In the genomic region with DNA sequence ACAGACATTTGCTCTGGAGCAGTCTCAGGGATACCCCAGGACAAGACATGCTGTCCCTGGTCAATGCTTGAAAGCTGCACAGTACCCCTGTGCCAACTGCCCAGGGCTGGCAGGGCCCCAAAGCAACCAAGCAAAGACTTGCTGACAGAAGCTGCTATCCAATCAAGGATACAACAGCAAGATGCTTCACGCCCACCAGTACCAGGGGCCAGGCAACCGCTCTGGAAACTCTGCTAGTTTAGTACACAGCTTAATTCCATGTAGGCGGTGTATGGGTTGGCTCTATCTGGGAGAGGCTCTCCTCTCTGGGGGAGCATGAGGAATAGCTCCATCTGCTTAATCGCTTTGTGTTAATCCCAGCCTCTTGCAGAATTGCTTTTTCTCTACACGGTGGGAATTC, we compare ENCODE assay signal across 10 mouse cellular contexts. TPM values are rescaled to one million over a fixed set of nuclear protein-coding genes. Genes with fewer than 3 reads are reported as not detected.
DNase-seq lines count a peak whose midpoint lies in the region; ATAC-seq and TF ChIP-seq lines count a peak whose summit lies in the region.
"Had no signal": no experiment of that assay in that cellular context is flagged by ENCODE, and none has a peak within 500 bp of the region (broad histone marks: within the 10 kb centered on the region; RNA-seq: fewer than 3 reads in every experiment).

No protein-coding gene starts in this region.

- H3K36me3 ChIP-seq in thymus, adult 2 months (ENCODE audit: control insufficient read depth, insufficient read depth, low read length): no peaks in the 10 kb centered on the region
- H3K36me3 ChIP-seq in liver, embryonic 11.5 days (ENCODE audit: control insufficient read depth, insufficient read depth, low read length): no peaks in the 10 kb centered on the region

- intact Hi-C loops in left cerebral cortex, postnatal 14 days (cut with DNase I): loop anchor here (2.0 kb wide), 1 partner anchor 25 kb away; no protein-coding TSS in a partner anchor

- no peak overlapping the region for H3K27ac ChIP-seq in thymus, adult 2 months (ENCODE audit: control insufficient read depth, insufficient read depth, low read length)
- H3K27ac ChIP-seq in liver, embryonic 11.5 days (ENCODE audit: low read depth, low read length): no peak overlapping the region

- WGBS in thymus, adult 2 months: 96% methylated on average over 5 of the region's 5 CpGs
- 82% methylated on average over 5 of the region's 5 CpGs for WGBS in liver, embryonic 11.5 days

- no peak overlapping the region for H3K9ac ChIP-seq in liver, embryonic 11.5 days (ENCODE audit: low read depth, low read length)

- no peak for ATAC-seq in liver, embryonic 11.5 days (replicated peaks; ENCODE audit: low FRiP score)

- no peak overlapping the region for H3K4me2 ChIP-seq in liver, embryonic 11.5 days

- H3K4me1 ChIP-seq in thymus, adult 2 months (replicated peaks; ENCODE audit: control insufficient read depth, insufficient read depth, low read length): no peaks in the 10 kb centered on the region
- no peaks in the 10 kb centered on the region for H3K4me1 ChIP-seq in liver, embryonic 11.5 days (replicated peaks; ENCODE audit: control insufficient read depth, insufficient read depth, low read length)

- H3K4me3 ChIP-seq in thymus, adult 2 months (ENCODE audit: control insufficient read depth, insufficient read depth, low read length): no peak overlapping the region
- no peak overlapping the region for H3K4me3 ChIP-seq in liver, embryonic 11.5 days (ENCODE audit: low read depth, low read length)

- no peaks in the 10 kb centered on the region for H3K27me3 ChIP-seq in thymus, adult 2 months (ENCODE audit: control insufficient read depth, insufficient read depth, low read length)
- H3K27me3 ChIP-seq in liver, embryonic 11.5 days (replicated peaks; ENCODE audit: control insufficient read depth, insufficient read depth, low read length): no peaks in the 10 kb centered on the region

- peak; percentile 51 for DNase-seq in adrenal gland, postnatal 14 days
- no peak for DNase-seq in adrenal gland, adult 18-20 months (ENCODE audit: low spot score in 2 of 2)
- DNase-seq in Muller cell, postnatal 12 days (ENCODE audit: inconsistent ontology term): peak; percentile 51
- DNase-seq in gonadal fat pad, adult 2 months (ENCODE audit: low read depth): peak; percentile 26
- DNase-seq in left cerebral cortex, postnatal 14 days (ENCODE audit: low spot score in 2 of 2): peak; percentile 69 to 89
- no peak for DNase-seq in thymus, adult 18-20 months
- DNase-seq in thymus, adult 2 months: no peak
- no peak for DNase-seq in liver, embryonic 11.5 days (ENCODE audit: low spot score)

- no peak for TF ChIP-seq POLR2A in thymus, adult 2 months (IDR thresholded peaks at IDR 0.05; ENCODE audit: control insufficient read depth, extremely low read depth, insufficient read depth, low read length, poor library complexity)

- TF ChIP-seq CTCF in thymus, adult 2 months (IDR thresholded peaks at IDR 0.05; ENCODE audit: borderline replicate concordance, control insufficient read depth, extremely low read depth, insufficient read depth, low read length, poor library complexity): no peak

- H3K9me3 ChIP-seq in liver, embryonic 11.5 days (ENCODE audit: control insufficient read depth, low read length): no peaks in the 10 kb centered on the region

RNA-seq across cellular contexts. Expression of gene 1700019N19Rik, which starts 35.3 kb away (rescaled TPM):
- not detected in 2 replicates for total RNA-seq in adrenal gland, postnatal 14 days (2021)
- not detected for total RNA-seq in adrenal gland, adult 18-20 months (2021)
- 0.97 and 1.6 TPM in 2 replicates for polyA plus RNA-seq in gonadal fat pad, adult 2 months (2012; rRNA removed)
- total RNA-seq in left cerebral cortex, postnatal 14 days (2021): not detected
- polyA plus RNA-seq in thymus, adult 2 months (2012; rRNA removed): 0.35 TPM in 1 of 2 replicates, not detected in the other
- 0.19 and 0.23 TPM in 2 replicates for polyA plus RNA-seq in liver, embryonic 11.5 days (2014; fragmentation: Nextera tagmentation; extraction: Ambion mirVana)
- total RNA-seq: neutrophil, adult 5-6 weeks had no signal
- polyA plus RNA-seq: limb, embryonic 14.5 days had no signal

Comparison
In these comparisons a context has a peak if more than half of its experiments do, and no peak if none do; other contexts are left out.
1. DNase-seq: peak in adrenal gland, postnatal 14 days (single experiment), Muller cell, postnatal 12 days (single experiment), gonadal fat pad, adult 2 months (single experiment) and left cerebral cortex, postnatal 14 days (2 of 2); none in adrenal gland, adult 18-20 months (0 of 2), thymus, adult 18-20 months (0 of 2), thymus, adult 2 months (single experiment) and liver, embryonic 11.5 days (single experiment).